17 mouse cellular contexts compared by ENCODE assay signal in the genomic region with DNA sequence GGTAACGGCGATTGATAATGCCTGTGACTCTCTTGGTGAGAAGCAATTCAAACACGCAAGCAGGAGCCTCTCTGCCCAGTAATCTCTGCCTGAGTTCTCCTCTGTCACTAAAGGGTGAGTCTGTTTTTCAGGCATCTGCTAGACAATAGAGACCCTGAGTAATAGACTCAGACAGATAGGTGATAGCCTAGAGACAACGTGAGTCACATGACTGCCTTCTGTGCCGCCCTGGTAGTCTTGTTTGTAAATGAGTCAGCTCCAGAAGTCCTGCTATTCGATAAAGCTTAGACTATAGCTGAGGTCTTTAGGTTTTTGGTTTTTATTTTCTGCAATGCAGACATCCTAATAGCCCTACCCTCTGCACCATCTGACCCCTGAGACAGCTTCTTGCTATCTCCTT.
"Had no signal": no experiment of that assay in that cellular context is flagged by ENCODE, and none has a peak within 500 bp of the region (broad histone marks: within the 10 kb centered on the region; RNA-seq: fewer than 3 reads in every experiment).

No protein-coding gene starts in this region.

- H3K27me3 ChIP-seq: liver, embryonic 13.5 days; neural tube, embryonic 12.5 days; neural tube, embryonic 15.5 days had no signal

- H3K4me1 ChIP-seq: limb, embryonic 13.5 days; liver, embryonic 13.5 days; neural tube, embryonic 15.5 days had no signal

- H3K4me2 ChIP-seq: limb, embryonic 13.5 days; liver, embryonic 13.5 days; neural tube, embryonic 12.5 days; neural tube, embryonic 15.5 days had no signal

- H3K4me3 ChIP-seq: left cerebral cortex, adult 2 months; limb, embryonic 13.5 days; liver, embryonic 13.5 days; neural tube, embryonic 12.5 days; neural tube, embryonic 15.5 days had no signal

- H3K9me3 ChIP-seq: limb, embryonic 13.5 days; liver, embryonic 13.5 days; neural tube, embryonic 12.5 days; neural tube, embryonic 15.5 days had no signal

- DNase-seq: kidney, adult 2 months; kidney, postnatal 25 days; layer of hippocampus, postnatal 36 days; liver, embryonic 13.5 days; lung, adult 2 months; lung, postnatal 14 days; lung, postnatal 4 days; midbrain, embryonic 14.5 days; right cerebral cortex, adult 18-20 months; right cerebral cortex, postnatal 14 days; right cerebral cortex, postnatal 4 days; thymus, postnatal 36 days had no signal

- H3K27ac ChIP-seq: kidney, postnatal 0 days; left cerebral cortex, adult 2 months; limb, embryonic 13.5 days; liver, embryonic 13.5 days; neural tube, embryonic 12.5 days; neural tube, embryonic 15.5 days had no signal

- H3K9ac ChIP-seq: limb, embryonic 13.5 days; liver, embryonic 13.5 days; neural tube, embryonic 12.5 days; neural tube, embryonic 15.5 days had no signal

- H3K36me3 ChIP-seq: limb, embryonic 13.5 days; liver, embryonic 13.5 days; neural tube, embryonic 12.5 days; neural tube, embryonic 15.5 days had no signal
